Mouse (Mus musculus): Measurements from ENCODE around the gene Ostc.

Gene Ostc

DNA sequence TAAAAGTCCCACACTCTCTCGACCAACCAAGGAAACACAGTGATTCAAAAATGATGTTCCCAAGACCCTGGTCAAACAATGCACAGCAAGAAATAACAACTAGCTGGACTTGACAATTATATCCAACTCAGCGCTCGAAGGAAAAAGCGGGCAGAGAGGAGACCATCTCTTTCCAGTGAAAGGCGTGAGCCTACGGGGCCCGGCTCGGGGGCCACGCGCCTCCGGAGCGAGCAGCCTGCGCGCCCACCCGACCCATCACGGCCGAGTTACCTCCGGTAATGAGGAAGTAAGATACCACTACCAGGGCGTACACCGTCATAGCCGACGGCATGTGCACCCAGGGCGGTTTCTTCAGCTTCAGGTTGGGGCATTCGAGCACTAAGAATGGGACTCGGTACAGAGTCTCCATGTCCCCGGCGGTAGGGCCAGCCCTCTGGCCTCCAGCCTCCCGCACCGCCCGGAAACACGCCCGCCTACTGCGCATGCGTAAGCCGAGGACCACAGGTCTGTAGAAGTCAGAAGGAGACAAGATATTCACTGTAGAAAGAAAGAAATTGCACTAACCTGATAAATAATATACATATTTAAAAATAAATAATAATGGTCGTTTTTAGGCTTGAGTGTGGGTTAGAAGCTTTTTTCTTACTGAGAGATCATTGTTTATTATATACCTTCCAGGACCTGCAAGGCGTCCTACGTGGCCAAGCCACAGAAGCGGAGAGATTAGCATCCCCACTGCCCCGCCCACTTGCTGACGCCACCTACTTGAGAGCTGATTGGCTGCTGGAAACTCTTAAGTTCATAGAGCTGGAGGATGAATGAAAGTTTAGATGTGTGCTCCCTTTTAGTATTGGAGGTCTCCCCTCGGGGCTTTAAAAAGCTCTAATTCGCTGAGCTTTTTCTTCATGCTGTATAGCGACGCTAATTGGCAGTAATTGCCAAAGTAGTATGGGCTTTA lies at the start of gene Ostc:
TSS of gene Ostc (minus strand) at position 478 of the 958 bp plus-strand sequence.
- DNase-seq = peak; percentile 98 to 99

DNA sequence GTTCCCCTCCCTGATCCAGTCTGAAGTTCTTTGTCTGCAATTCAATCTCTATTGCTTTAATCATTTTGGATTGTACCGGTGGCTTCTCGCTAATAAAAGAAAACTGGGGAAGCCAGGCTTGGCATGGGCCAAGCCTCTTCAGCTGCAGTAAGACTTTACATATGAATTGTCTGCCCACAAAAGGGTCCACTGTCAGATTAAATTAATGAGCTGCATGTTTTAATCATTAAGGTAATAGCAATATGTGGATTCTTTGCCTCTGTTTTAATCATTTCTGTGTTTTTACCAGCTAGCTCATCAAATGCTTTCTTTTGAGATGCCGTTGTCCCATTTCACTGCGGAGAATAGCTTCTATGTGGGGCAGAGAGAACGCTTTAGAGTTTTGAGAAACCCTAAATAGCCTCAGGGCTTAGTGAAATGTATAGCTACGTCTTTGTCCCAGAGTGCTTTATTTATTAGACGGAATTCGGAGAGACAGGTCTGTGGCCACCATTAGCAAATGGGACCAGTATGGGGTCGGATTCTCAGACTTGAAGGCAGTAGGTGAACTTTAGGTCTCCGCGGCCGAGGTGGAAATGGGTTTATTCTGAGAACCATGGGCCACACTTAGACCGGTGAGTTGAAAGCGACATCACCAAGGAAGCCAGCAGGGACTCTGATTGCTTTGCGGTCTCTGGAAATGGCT lies 49.1 kb upstream of the Ostc start:
- DNase-seq = no peak

DNA sequence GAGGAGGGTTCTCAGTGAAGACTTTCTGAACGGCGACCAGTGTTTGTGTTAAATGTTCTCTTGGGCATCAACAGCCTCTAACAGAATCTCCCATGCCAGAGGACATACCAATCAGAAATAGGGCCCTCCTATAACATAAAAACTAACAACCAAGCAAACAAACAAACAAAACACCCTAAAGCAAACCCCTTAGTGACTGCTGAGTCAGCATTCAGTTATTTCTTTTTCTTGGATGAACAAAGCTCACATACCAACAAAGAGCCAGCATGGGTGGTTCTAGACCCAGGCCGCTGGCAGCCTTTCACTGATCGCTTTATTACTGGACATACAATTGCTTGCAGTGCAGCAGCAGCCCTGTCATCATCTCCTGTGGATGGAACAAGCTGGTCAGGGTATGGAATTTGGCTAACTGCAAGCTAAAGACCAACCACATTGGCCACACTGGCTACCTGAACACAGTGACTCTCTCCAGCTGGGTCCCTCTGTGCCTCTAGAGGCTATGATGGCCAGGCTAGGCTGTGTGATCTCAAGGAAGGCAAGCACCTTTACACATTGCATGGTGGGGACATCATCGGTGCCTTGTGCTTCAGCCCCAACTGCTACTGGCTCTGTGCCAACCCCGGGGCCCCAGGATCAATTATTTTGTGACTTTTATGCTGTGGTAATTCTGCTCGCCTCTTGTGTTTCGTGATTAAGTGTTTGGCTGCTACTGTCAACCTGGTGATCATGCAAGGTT lies 48.0 kb upstream of the Ostc start:
- no peak for DNase-seq

DNA sequence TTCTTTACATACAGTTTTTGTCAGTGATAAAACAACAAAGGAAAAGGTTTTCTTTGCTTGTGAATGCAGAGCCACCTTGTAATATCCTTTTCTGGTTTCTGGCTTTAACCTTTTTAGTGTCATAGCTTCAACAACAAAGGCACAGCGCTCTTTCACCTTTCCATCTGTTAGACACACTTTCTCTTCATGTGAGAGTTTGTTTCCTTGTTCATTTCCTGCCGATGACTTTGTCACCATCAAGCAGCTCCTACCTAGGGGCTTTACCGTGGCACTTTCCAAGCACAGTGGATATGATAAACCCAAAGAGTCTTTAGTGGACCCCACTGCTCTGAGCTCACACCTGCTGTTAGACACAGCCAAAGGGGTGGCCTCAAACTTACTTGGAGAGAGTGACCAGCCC lies 40.0 kb upstream of the Ostc start:
- DNase-seq = no peak

DNA sequence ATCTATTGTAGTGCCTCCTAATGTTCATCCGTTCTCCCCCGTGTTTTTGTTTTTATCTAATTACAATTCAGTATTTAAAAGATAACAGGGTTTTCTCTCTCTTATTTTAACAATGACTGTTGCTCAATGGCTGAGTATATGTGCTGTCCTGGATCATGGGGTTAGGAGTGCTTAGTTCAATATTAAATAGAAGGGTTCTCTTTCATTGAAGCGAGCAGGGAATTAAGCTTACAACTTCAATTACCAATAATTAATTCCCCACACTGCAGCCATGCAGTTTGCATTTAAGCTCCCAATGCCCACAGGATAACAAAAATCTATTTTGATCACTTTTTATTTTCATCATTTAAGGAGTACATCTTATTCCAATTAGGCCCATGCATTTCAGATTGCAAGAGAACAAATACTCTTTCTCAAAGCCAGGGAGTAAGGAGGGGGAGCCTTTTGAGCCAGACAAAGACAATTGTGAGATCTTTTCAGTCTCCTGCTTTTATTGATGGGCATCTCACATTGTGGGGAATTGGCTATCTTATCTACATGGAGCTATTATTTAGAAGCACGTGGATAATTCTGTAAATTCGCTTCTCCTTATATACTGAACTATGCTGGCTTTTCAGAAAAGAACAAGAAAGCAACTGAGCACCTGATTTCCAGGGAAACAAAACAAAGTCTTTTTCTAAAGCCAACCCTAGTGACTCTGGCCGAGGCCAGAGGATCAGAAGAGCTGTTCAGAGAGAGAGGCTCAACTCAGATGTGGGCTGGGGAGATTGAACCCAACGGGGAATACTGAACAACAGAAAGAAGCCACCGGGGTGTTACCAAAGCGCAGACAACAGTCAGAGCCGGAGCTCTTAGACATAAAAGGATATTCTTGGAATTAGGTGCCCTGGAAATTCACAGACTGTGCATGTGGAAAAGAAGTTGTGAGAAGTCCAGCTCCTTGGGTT lies 37.7 kb upstream of the Ostc start:
- DNase-seq = no peak

DNA sequence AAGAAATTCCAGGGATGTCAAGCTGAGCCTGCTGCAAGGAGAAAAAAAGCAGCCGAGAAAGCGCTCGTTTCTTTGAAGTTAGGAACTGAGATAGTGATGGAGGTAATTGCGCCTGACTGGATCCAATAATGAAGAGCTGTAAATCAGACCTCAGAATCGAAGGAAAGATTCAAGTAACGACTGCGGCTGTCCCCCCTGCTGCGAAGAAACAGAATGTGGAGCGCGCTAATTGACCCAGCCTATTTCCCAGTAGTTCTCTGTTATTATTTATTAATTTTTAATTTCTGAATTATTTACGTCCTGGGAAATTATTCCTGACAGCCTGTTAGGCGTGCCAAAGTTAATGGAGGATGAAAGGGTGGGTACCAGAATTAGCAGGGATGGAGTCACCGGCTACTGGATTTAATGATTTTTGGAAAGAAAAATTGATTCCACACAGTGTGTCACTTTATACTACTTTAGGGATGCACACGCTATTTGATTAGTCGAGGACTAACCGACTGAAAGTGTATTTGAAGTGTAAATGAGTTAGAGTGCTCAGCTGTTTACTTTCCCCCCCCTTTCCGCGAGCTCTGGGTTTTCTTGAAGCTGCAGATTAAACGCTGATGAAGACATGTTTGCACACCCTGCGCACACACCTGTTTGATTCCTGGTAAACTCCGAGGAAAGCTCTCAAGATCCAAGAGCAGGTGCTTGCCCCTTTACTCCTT lies 28.6 kb upstream of the Ostc start:
- DNase-seq = no peak

DNA sequence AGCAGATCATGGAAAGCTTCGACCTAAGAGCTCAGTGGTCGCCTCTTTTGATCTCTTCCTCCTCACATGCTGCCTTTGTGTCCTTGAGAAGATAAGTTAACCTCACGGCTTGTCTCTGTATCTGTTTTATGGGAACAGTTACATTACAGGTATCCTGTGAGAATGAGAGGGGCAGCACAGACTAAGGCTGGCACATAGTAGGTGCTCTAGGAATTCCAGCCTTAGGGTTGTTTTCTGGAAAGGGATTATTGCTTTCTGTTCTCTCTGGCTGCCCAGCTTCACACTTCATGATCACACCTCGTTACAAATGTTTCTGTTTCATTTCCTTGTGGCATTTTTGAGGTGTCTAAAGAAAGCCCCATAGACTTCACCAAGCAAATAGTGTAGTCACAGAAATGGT lies 27.5 kb upstream of the Ostc start:
- no peak for DNase-seq

DNA sequence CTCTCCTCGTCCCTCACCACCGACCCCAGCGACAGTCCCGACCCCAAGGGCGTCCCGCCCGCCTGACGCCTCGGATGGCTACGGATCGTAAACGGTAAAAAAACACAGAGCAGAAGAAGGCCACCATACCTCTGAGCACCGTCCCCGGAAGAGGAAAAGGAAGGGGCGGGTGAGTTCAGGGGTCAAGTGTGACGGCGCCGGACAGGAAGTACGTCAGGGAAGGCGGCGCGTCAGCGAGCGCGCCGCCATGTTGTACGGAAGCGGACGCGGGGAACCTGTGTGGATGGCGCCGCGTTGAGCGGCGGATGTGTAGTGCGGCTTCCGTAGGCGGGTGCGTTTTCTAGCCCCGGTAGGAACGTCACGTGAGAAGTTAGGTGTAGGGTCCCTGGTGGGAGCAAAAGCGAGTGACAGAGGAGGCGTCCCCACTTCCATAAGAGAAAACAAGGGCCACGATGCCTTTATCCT lies 21.0 kb upstream of the Ostc start, which contains the start of gene Rpl34:
TSS of gene Rpl34 (minus strand) at position 210 of the 465 bp plus-strand sequence.
- DNase-seq = peak; percentile 94 to 97

DNA sequence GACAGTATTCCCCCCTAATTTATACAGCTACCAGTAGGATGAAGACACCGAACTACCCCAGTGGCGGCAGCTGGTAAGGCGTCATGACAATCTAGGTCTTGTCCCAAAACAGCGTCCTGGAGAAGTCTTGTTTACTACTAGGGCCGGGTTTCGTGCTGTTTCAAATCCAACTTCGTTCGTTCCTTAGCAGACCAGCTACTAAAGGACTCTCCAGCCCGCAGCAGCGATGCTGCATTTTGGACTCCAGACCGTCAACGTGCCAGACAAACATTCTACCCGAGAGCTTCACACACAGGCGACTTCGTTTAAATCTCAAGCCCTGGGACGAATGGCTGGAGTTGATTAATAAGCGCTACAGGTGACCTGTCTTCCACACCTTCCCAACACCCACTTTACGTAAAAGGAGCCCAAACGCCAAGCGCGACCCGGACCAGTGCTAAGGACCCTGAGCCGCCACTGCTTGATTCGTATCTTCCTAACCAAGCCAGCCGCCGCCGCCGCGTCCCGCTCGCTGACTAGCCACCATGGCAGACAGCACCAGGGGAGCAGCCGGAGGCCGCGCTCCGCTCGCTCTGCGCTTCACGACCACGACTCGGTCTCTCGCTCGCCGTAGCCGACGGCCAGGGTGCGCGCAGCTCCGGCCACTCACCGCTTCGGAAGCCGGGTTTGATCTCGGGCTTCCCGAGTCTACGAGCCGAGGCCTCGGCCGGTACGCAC lies 20.4 kb upstream of the Ostc start:
- peak; percentile 72 to 85 for DNase-seq

DNA sequence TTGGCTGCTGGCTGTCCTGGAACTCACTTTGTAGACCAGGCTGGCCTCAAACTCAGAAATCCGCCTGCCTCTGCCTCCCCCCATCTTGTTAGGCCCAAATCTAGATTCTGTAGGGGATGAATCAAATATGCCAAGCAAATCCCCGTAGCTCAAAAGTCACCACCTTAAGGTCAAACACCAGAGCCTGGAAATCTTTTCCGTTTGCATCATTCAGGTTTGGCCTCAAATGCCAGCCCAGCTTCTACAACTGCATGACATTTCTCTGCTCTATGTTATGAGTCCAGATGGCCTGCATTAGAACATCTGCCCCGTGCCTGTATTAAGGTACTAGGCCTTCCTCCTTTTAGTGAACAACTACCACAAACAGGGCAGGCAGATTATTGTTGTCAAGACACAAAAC lies 18.4 kb upstream of the Ostc start:
- no peak for DNase-seq

DNA sequence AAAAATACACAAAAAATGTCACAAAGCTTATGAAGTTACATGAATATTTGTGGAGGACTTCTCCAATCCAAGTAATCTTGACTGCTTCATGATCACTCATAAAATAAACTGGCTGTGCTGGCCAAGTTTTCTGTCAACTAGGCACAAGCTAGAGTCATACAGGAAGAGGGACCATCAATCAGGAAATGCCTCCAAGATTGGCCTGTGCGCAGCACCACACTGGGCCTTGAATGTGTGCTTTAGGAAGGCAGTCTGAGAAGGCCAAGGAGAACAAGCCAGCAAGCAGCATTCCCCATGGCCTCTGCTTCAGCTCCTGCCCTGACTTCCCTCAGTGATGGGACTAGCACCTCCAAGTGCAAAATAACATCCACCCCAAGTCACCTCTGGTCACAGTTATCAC lies 17.8 kb upstream of the Ostc start:
- peak in 1 of 2 experiments; percentile 12 for DNase-seq

DNA sequence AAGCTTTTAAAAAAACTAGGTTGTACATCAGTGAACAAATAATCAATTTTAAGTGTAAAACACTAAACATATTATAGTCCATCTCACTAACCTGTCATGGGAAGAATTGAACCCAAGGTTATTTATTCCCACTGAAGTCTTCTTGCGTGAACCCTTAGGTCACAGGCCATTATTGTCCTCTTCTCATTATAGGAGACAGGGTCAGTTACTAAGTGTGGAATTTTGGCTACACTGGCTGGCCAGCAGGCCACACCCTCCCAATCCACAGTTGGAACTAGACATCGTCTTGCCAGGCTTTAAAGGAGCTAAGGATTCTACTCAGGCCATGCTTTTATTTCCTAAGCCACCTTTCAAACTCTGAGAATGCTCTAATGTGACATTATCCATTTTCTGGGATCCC lies 16.5 kb upstream of the Ostc start:
- no peak for DNase-seq

DNA sequence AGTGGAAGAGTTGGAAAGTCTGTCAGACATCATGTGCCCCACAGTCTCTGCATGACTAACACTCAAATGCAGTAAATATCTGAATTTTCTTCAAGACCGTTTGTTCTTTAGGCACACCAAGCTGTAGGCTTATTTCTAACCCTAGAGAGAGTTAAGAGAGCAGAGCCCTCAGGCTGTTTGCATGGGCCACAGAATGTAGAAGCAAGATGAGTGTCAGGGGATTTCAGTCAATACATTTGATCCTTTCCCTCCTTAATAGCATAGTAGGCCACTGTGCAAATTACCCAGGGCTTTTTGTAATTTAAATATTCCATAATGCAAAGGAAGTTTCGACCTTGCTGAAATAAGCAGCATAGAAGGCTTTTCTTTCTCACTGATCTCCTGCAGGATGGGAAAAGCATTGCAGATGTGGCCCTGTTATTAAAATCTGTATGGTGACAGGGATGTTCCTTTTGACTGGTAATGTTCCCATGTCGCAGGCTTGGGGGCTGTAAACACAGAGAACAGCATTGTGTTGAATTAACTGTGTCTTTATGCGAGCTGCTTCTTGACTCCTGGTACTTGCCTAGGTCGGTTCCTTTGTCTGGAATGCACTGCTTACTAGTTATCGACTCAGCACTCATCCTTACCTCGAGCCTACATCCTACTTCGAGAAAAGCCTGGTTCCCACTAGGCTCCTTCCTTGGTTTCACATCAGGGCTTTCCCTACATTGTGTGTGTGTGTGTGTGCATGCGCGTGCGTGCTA lies 13.7 kb upstream of the Ostc start:
- DNase-seq = no peak

DNA sequence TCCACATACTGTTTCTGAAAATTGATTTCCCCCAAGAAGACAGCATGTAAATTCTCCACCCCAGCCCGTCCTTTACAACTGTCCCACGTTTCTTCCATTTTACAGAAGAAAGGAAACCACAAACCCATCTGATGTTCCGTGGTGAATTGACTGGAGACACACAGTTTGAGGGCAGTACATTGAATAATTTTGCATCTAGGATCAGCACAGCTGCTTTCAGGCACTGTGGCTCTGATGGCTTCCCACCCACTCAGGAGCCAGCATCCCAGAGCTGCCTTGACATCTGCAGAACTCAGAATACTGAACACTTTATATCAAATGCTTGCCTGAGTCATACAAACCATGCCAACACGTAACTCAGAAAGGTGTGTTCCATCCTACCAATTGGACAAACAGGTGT lies 11.0 kb upstream of the Ostc start:
- DNase-seq = no peak

DNA sequence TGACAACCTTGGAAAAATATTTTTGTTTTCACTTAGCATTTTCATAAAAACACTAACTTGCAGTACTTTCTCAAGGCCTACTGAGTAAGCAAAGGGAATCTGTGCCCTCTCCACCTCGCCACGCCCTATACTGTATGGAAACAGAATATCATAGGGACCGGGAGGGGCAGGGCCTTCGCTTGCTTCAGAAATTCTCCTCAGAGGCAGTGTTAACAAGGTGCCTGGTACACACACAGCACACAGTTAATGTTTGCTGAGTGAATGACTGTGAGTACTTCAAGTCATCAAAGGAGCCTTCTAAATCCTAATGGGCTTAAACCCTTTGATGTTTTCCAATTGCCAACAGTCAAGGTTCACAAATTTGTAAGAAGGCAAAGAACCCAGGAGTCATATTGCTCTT lies 9.6 kb upstream of the Ostc start:
- DNase-seq = no peak

DNA sequence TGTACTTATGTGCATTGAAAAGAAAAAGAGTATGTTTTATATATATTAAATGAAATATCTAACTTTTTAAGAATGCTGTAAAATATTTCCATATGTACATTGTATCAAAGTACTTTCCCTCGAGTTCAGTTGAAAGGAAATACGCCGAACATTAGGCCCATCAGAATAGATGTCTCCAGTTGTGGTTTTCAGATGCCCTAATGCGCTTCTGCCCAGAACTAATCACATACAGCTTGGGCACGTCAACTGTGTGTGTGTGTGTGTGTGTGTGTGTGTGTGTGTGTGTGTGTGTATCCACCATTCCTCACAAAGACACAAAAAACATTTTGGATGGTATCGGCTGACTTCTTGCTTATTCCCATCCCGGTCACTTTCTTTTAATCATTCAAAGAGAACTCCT lies 7.3 kb upstream of the Ostc start:
- no peak for DNase-seq

DNA sequence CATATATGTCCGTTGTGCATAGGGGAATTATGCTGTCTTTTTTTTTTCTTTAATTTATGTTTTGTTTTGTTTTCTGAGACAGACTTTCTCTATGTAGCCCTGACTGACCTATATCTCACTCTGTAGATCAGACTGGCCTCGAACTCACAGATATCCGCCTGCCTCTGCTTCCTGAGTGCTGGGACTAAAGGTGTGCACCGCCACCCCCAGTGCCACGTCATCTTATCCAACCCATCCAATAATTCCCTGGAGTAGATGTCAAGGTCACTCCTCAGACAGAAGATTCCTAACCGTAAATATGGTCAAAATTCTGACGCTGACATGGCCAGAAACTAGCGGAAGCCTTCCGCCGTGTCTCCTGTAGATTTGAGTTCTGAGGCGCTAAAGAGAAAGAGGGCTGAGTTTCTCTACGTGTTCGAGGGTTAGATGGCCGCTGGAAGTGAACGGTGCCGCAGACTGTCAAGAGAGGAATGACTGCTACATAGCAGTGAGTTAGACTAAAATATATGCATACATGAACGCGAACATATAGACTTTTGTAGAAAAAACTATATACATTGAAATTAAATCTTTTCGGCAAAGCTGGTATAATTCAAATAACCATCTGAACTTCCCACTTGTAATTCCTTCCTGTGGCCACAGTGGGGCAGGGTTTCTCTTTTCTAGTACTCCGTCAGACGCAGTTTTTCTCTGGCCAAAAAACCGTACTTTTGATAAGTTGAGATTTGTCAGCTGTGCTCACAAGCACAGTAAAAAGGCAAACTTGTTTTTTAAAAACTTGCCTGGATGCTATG lies 5.7 kb upstream of the Ostc start:
- peak; percentile 80 to 85 for DNase-seq

DNA sequence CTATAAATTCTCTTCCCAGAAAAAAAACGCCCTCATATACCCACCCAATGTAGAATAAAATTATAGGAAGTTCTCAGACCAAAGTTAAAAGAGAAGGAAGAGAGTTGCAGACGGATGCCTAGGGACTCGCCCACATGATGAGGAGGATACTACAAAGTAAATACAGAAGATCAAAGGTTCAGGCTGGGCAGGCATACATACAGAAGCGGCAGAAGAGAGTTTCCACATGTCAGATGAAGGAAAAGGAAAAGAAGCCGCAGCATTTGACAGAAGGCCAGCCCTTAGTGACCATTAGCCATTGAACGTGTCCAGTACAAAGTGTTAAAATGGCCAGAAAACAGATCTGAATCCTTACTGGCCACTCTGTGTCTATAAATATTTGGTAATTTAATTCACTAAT lies 3.6 kb upstream of the Ostc start:
- DNase-seq = no peak

DNA sequence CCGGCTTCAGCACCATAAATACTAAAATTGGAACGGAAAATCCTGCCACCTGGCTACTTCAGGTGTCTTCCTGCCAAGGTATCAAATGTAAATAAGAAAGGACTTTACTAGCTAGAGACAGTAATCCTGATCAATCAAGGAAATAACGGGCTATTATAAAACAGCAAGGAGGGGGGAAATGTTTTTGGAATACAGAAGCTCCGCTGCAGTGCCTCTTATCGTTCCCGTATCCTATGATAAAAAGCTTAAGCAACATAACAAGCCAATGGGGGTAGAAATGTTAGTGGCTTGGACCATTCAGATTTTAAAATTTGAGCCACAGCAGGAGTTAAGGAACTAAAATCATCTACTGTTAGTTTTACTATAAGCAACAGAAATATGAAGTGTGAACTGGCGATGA lies 859 bp upstream of the Ostc start:
- DNase-seq = no peak
